Mouse (Mus musculus): ENCODE measurements around the gene Mmp1b. TPM values are rescaled to one million over a fixed set of nuclear protein-coding genes. Genes with fewer than 3 reads are reported as not detected.

The Mmp1b gene
- not detected for polyA plus RNA-seq (2015; fragmentation: Illumina TruSeq; extraction: RNeasy Lipid Tissue Mini Kit (QIAGEN cat#74804); ENCODE audit: insufficient read depth, low read depth, low replicate concordance)

GRCm38 (mm10) chr9:7387947-7388346, at the start of gene Mmp1b:
TSS of gene Mmp1b (minus strand) at chr9:7388047.

GRCm38 (mm10) chr9:7344107-7344506, 43.7 kb downstream of the Mmp1b start, which contains the start of gene Mmp12:
TSS of gene Mmp12 (plus strand) at chr9:7344381.

Other genes starting within 250 kb of the Mmp1b start
- 3.0 TPM for gene Dync2h1, start 203.6 kb downstream of the Mmp1b start, polyA plus RNA-seq (2015; fragmentation: Illumina TruSeq; extraction: RNeasy Lipid Tissue Mini Kit (QIAGEN cat#74804); ENCODE audit: insufficient read depth, low read depth, low replicate concordance)
- 22.0 TPM for gene Dcun1d5, start 203.5 kb downstream of the Mmp1b start, polyA plus RNA-seq (2015; fragmentation: Illumina TruSeq; extraction: RNeasy Lipid Tissue Mini Kit (QIAGEN cat#74804); ENCODE audit: insufficient read depth, low read depth, low replicate concordance)
- not detected for gene Mmp13, start 115.5 kb downstream of the Mmp1b start, polyA plus RNA-seq (2015; fragmentation: Illumina TruSeq; extraction: RNeasy Lipid Tissue Mini Kit (QIAGEN cat#74804); ENCODE audit: insufficient read depth, low read depth, low replicate concordance)
- not detected for gene Mmp12, start 43.7 kb downstream of the Mmp1b start, polyA plus RNA-seq (2015; fragmentation: Illumina TruSeq; extraction: RNeasy Lipid Tissue Mini Kit (QIAGEN cat#74804); ENCODE audit: insufficient read depth, low read depth, low replicate concordance)
- 3.4 TPM for gene Mmp3, start 57.8 kb upstream of the Mmp1b start, polyA plus RNA-seq (2015; fragmentation: Illumina TruSeq; extraction: RNeasy Lipid Tissue Mini Kit (QIAGEN cat#74804); ENCODE audit: insufficient read depth, low read depth, low replicate concordance)
- gene Mmp10, start 114.3 kb upstream of the Mmp1b start, polyA plus RNA-seq (2015; fragmentation: Illumina TruSeq; extraction: RNeasy Lipid Tissue Mini Kit (QIAGEN cat#74804); ENCODE audit: insufficient read depth, low read depth, low replicate concordance) = not detected
- not detected for gene Mmp8, start 170.4 kb upstream of the Mmp1b start, polyA plus RNA-seq (2015; fragmentation: Illumina TruSeq; extraction: RNeasy Lipid Tissue Mini Kit (QIAGEN cat#74804); ENCODE audit: insufficient read depth, low read depth, low replicate concordance)
- gene Mmp27, start 183.3 kb upstream of the Mmp1b start, polyA plus RNA-seq (2015; fragmentation: Illumina TruSeq; extraction: RNeasy Lipid Tissue Mini Kit (QIAGEN cat#74804); ENCODE audit: insufficient read depth, low read depth, low replicate concordance) = not detected
- gene Mmp20, start 240.2 kb upstream of the Mmp1b start, polyA plus RNA-seq (2015; fragmentation: Illumina TruSeq; extraction: RNeasy Lipid Tissue Mini Kit (QIAGEN cat#74804); ENCODE audit: insufficient read depth, low read depth, low replicate concordance) = not detected